In genomic region chr5:46032206-46032605, GRCm38 (mm10) we compare ENCODE assay signal across 15 mouse cellular contexts.
"Had no signal": no experiment of that assay in that cellular context is flagged by ENCODE, and none has a peak within 500 bp of the region (broad histone marks: within the 10 kb centered on the region; RNA-seq: fewer than 3 reads in every experiment).

No protein-coding gene starts in this region.

- DNase-seq: kidney, adult 18-20 months; kidney, postnatal 10 days; kidney, postnatal 4 days; layer of hippocampus, postnatal 36 days; lung, postnatal 14 days; right cerebral cortex, adult 18-20 months; spleen, adult 18-20 months; thymus, postnatal 4 days had no signal

- H3K27ac ChIP-seq: limb, embryonic 12.5 days; lung, embryonic 15.5 days; macrophage; midbrain, embryonic 12.5 days; neural tube, embryonic 15.5 days had no signal

- H3K9ac ChIP-seq: limb, embryonic 12.5 days; lung, embryonic 15.5 days; midbrain, embryonic 12.5 days; neural tube, embryonic 15.5 days had no signal

- H3K27me3 ChIP-seq: lung, embryonic 15.5 days; midbrain, embryonic 12.5 days; neural tube, embryonic 15.5 days had no signal

- H3K4me2 ChIP-seq: limb, embryonic 12.5 days; liver, embryonic 11.5 days; midbrain, embryonic 12.5 days; neural tube, embryonic 15.5 days had no signal

- H3K36me3 ChIP-seq: limb, embryonic 12.5 days; lung, embryonic 15.5 days; midbrain, embryonic 12.5 days; neural tube, embryonic 15.5 days had no signal

- H3K4me3 ChIP-seq: limb, embryonic 12.5 days; lung, embryonic 15.5 days; midbrain, embryonic 12.5 days; myocyte; neural tube, embryonic 15.5 days had no signal

- H3K9me3 ChIP-seq: limb, embryonic 12.5 days; lung, embryonic 15.5 days; midbrain, embryonic 12.5 days; neural tube, embryonic 15.5 days had no signal
